Mouse (Mus musculus) brown adipose tissue, adult 24 weeks (tissue): ENCODE data around the gene Lefty1. TPM values are rescaled to one million over a fixed set of nuclear protein-coding genes. Genes with fewer than 3 reads are reported as not detected.

Experiments used
- polyA plus RNA-seq: library from polyadenylated mRNA; stranded (reverse); fragments of >200 nt; gene quantifications from 2 replicates; pipeline ENCODE4 v1.2.4, GENCODE M21; 2012; ENCODE audit not compliant: missing spikeins, insufficient read depth, insufficient read length

Lefty1 gene
- polyA plus RNA-seq, 1 experiment: not detected

Other genes with a start within 250 kb of the Lefty1 start
- gene Mixl1, start 238.0 kb upstream of the Lefty1 start, polyA plus RNA-seq: not detected in 2 replicates
- 20.8 and 22.1 TPM in 2 replicates for gene Acbd3, start 209.0 kb upstream of the Lefty1 start, polyA plus RNA-seq
- 412 and 419 TPM in 2 replicates for gene H3f3a, start 121.1 kb upstream of the Lefty1 start, polyA plus RNA-seq
- 7.5 TPM in 2 replicates for gene Sde2, start 83.9 kb upstream of the Lefty1 start, polyA plus RNA-seq
- gene Lefty2, start 41.9 kb upstream of the Lefty1 start, polyA plus RNA-seq: not detected in 2 replicates
- 13.3 and 18.2 TPM in 2 replicates for gene Pycr2, start 30.7 kb upstream of the Lefty1 start, polyA plus RNA-seq
- 6.1 and 6.3 TPM in 2 replicates for gene Tmem63a, start 7.3 kb downstream of the Lefty1 start, polyA plus RNA-seq
- gene Ephx1, start 85.9 kb downstream of the Lefty1 start, polyA plus RNA-seq: 27.4 and 27.8 TPM in 2 replicates
- gene 9130409I23Rik, start 116.2 kb downstream of the Lefty1 start, polyA plus RNA-seq: not detected in 2 replicates
- 7.9 and 8.2 TPM in 2 replicates for gene Nvl, start 209.2 kb downstream of the Lefty1 start, polyA plus RNA-seq
- gene Cnih4, start 209.7 kb downstream of the Lefty1 start, polyA plus RNA-seq: 62.6 and 71.8 TPM in 2 replicates